In genomic region chr4:129547631-129548030, GRCm38 (mm10) we compare ENCODE assay signal across 3 mouse cellular contexts. TPM values are rescaled to one million over a fixed set of nuclear protein-coding genes. Genes with fewer than 3 reads are reported as not detected.
"Had no signal": no experiment of that assay in that cellular context is flagged by ENCODE, and none has a peak within 500 bp of the region (broad histone marks: within the 10 kb centered on the region; RNA-seq: fewer than 3 reads in every experiment).

No protein-coding gene starts in this region.

RNA-seq across cellular contexts. Expression of gene Fam167b, which starts 30.7 kb away (rescaled TPM):
- total RNA-seq: hematopoietic stem cell, adult 5-6 weeks; hindbrain, postnatal 0 days; layer of hippocampus, postnatal 10 days had no signal
